Mouse (Mus musculus): ENCODE data around the gene Ugdh. TPM values are rescaled to one million over a fixed set of nuclear protein-coding genes. Genes with fewer than 3 reads are reported as not detected.
A peak's percentile ranks its signal among the peaks of the same experiment; 100 is the strongest.

The Ugdh gene
- polyA plus RNA-seq, 1 experiment from 2014 or later: 42.6 TPM

GRCm38 (mm10) chr5:65424215-65424614, 11.5 kb downstream of the Ugdh start:
- H3K36me3 ChIP-seq: peaks cover 66% of the 10 kb centered on the region
- H3K9me3 ChIP-seq: no peaks in the 10 kb centered on the region
- 91% methylated on average over 6 of the region's 6 CpGs for WGBS

GRCm38 (mm10) chr5:65422803-65423202, 12.9 kb downstream of the Ugdh start:
- peaks cover 77% of the 10 kb centered on the region for H3K36me3 ChIP-seq
- H3K27ac ChIP-seq (replicated peaks): no peak overlapping the region
- no peak for ATAC-seq (ENCODE audit: low FRiP score, low read depth)
- no peak overlapping the region for H3K4me2 ChIP-seq
- no peaks in the 10 kb centered on the region for H3K27me3 ChIP-seq
- H3K4me3 ChIP-seq: no peak overlapping the region
- no peaks in the 10 kb centered on the region for H3K9me3 ChIP-seq
- H3K4me1 ChIP-seq (replicated peaks): no peaks in the 10 kb centered on the region
- 93% methylated on average over 8 of the region's 8 CpGs for WGBS
- no peak overlapping the region for H3K9ac ChIP-seq

More at GRCm38 (mm10) chr5:65424215-65424614, 11.5 kb downstream of the Ugdh start:
- no peak overlapping the region for H3K27ac ChIP-seq (replicated peaks)
- no peaks in the 10 kb centered on the region for H3K27me3 ChIP-seq
- H3K4me3 ChIP-seq: no peak overlapping the region
- no peak for ATAC-seq (ENCODE audit: low FRiP score, low read depth)
- H3K4me2 ChIP-seq: no peak overlapping the region
- H3K4me1 ChIP-seq (replicated peaks): no peaks in the 10 kb centered on the region
- no peak overlapping the region for H3K9ac ChIP-seq

- Histone ChIP-seq H3K27me3 (no peaks in the 10 kb centered on the region), H3K9me3 (no peaks in the 10 kb centered on the region), H3K27ac (replicated peaks) (no peak overlapping the region), H3K36me3 (peaks cover 77% of the 10 kb centered on the region), H3K9ac (no peak overlapping the region), H3K4me3 (no peak overlapping the region), H3K4me1 (replicated peaks) (no peaks in the 10 kb centered on the region), H3K4me2 (no peak overlapping the region)
- no peak for ATAC-seq (ENCODE audit: low FRiP score, low read depth)
- 86% methylated on average over 6 of the region's 6 CpGs for WGBS
Measured at GRCm38 (mm10) chr5:65420822-65421221, 14.9 kb downstream of the Ugdh start.

GRCm38 (mm10) chr5:65419136-65419535, 16.6 kb downstream of the Ugdh start:
- ATAC-seq (ENCODE audit: low FRiP score, low read depth): no peak
- Histone ChIP-seq H3K4me3 (no peak overlapping the region), H3K27me3 (no peaks in the 10 kb centered on the region), H3K4me2 (no peak overlapping the region), H3K27ac (replicated peaks) (no peak overlapping the region), H3K4me1 (replicated peaks) (no peaks in the 10 kb centered on the region), H3K9ac (no peak overlapping the region), H3K36me3 (peaks cover 72% of the 10 kb centered on the region), H3K9me3 (no peaks in the 10 kb centered on the region)
- WGBS: 72% methylated on average over 10 of the region's 10 CpGs

- no peaks in the 10 kb centered on the region for H3K9me3 ChIP-seq
- peak overlapping the region; percentile 58 for H3K27ac ChIP-seq (replicated peaks)
- WGBS: 28% methylated on average over 26 of the region's 26 CpGs
- no peaks in the 10 kb centered on the region for H3K4me1 ChIP-seq (replicated peaks)
- no peak for ATAC-seq (ENCODE audit: low FRiP score, low read depth)
- H3K36me3 ChIP-seq: peaks cover 66% of the 10 kb centered on the region
- no peak overlapping the region for H3K4me3 ChIP-seq
- H3K27me3 ChIP-seq: no peaks in the 10 kb centered on the region
- H3K9ac ChIP-seq: no peak overlapping the region
- H3K4me2 ChIP-seq: no peak overlapping the region
Measured at GRCm38 (mm10) chr5:65415653-65416458, 19.9 kb downstream of the Ugdh start.

- WGBS: 22% methylated on average over 12 of the region's 12 CpGs
- no peak overlapping the region for H3K4me2 ChIP-seq
- H3K9ac ChIP-seq: no peak overlapping the region
- no peaks in the 10 kb centered on the region for H3K4me1 ChIP-seq (replicated peaks)
- H3K9me3 ChIP-seq: no peaks in the 10 kb centered on the region
- H3K4me3 ChIP-seq: no peak overlapping the region
- peaks cover 33% of the 10 kb centered on the region for H3K36me3 ChIP-seq
- ATAC-seq (ENCODE audit: low FRiP score, low read depth): peak; percentile 51; the same call in 1 of the 2 replicates
- H3K27me3 ChIP-seq: no peaks in the 10 kb centered on the region
- H3K27ac ChIP-seq (replicated peaks): peak overlapping the region; percentile 61
Measured at GRCm38 (mm10) chr5:65407989-65408388, 27.8 kb downstream of the Ugdh start.

GRCm38 (mm10) chr5:65401251-65401994, 34.3 kb downstream of the Ugdh start:
- H3K4me2 ChIP-seq: no peak overlapping the region
- no peak overlapping the region for H3K27ac ChIP-seq (replicated peaks)
- H3K4me1 ChIP-seq (replicated peaks): no peaks in the 10 kb centered on the region
- 28% methylated on average over 2 of the region's 2 CpGs for WGBS
- peaks cover 48% of the 10 kb centered on the region for H3K36me3 ChIP-seq
- no peaks in the 10 kb centered on the region for H3K9me3 ChIP-seq
- no peaks in the 10 kb centered on the region for H3K27me3 ChIP-seq
- ATAC-seq (ENCODE audit: low FRiP score, low read depth): peak; percentile 54; the same call in 1 of the 2 replicates
- H3K9ac ChIP-seq: no peak overlapping the region
- no peak overlapping the region for H3K4me3 ChIP-seq

- H3K9ac ChIP-seq: no peak overlapping the region
- no peak for ATAC-seq (ENCODE audit: low FRiP score, low read depth)
Measured at GRCm38 (mm10) chr5:65394425-65394824, 41.3 kb downstream of the Ugdh start.

GRCm38 (mm10) chr5:65391753-65392152, 44.0 kb downstream of the Ugdh start:
- ATAC-seq (ENCODE audit: low FRiP score, low read depth): 0 out of 2 replicates have a peak, but pooled peaks have one; percentile 9
- peaks cover 40% of the 10 kb centered on the region for H3K36me3 ChIP-seq

More at GRCm38 (mm10) chr5:65394425-65394824, 41.3 kb downstream of the Ugdh start:
- peaks cover 24% of the 10 kb centered on the region for H3K4me1 ChIP-seq (replicated peaks)
- peaks cover 31% of the 10 kb centered on the region for H3K36me3 ChIP-seq
- no peak overlapping the region for H3K4me3 ChIP-seq
- no peaks in the 10 kb centered on the region for H3K9me3 ChIP-seq
- WGBS: 96% methylated on average over 7 of the region's 7 CpGs
- H3K4me2 ChIP-seq: no peak overlapping the region
- no peaks in the 10 kb centered on the region for H3K27me3 ChIP-seq
- no peak overlapping the region for H3K27ac ChIP-seq (replicated peaks)

GRCm38 (mm10) chr5:65390648-65391644, 44.8 kb downstream of the Ugdh start, which contains the start of the genes Rpl9 and Lias:
TSS of gene Rpl9 (minus strand) at chr5:65391444.
TSS of gene Lias (plus strand) at chr5:65391497.
- Histone ChIP-seq H3K27me3 (no peaks in the 10 kb centered on the region), H3K4me3 (peak within 1 kb of the TSS; percentile 83), H3K4me1 (replicated peaks) (peaks cover 33% of the 10 kb centered on the region), H3K9me3 (no peaks in the 10 kb centered on the region), H3K27ac (replicated peaks) (peak within 1 kb of the TSS; percentile 85), H3K9ac (peak within 1 kb of the TSS; percentile 92), H3K4me2 (peak within 1 kb of the TSS; percentile 86), H3K36me3 (peaks cover 32% of the 10 kb centered on the region)
- ATAC-seq (ENCODE audit: low FRiP score, low read depth): peak; percentile 95
- WGBS: under 1% methylated on average over 83 of the region's 83 CpGs

More at GRCm38 (mm10) chr5:65391753-65392152, 44.0 kb downstream of the Ugdh start:
- H3K9me3 ChIP-seq: no peaks in the 10 kb centered on the region
- peak overlapping the region; percentile 83 for H3K4me3 ChIP-seq
- no peaks in the 10 kb centered on the region for H3K27me3 ChIP-seq
- H3K4me2 ChIP-seq: peak overlapping the region; percentile 86
- WGBS: 4% methylated on average over 12 of the region's 12 CpGs
- H3K4me1 ChIP-seq (replicated peaks): peaks cover 33% of the 10 kb centered on the region
- peak overlapping the region; percentile 76 for H3K9ac ChIP-seq
- peak overlapping the region; percentile 85 for H3K27ac ChIP-seq (replicated peaks)
